Mouse (Mus musculus): ENCODE data around the gene Rftn2. TPM values are rescaled to one million over a fixed set of nuclear protein-coding genes. Genes with fewer than 3 reads are reported as not detected.

The Rftn2 gene
- polyA plus RNA-seq, 1 experiment from 2014 or later = 5.8 TPM

DNA sequence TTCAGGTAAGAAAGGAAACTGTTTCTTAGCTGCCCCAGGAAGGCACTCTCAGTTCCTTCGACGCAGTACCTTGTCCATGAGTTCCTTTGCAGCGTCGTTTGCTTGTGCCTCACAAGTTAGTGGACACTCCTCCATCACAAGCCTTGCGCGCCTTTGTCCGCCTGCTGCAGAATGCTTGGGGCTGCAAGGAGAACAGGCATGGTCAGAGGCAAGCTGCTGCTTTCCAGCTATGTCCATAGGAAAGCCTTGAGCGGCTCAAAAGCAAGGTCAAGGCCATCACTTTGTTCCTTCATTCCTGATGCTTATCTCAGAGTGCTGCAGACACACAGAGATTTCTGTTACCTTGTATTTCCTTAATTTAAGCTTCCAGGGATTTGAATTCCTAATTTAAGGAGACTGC lies 15.5 kb downstream of the Rftn2 start:
- Histone ChIP-seq H3K4me2 (no peak overlapping the region), H3K4me3 (no peak overlapping the region), H3K4me1 (peaks cover 22% of the 10 kb centered on the region), H3K36me3 (0 out of 2 replicates have a peak, but pooled peaks cover 5% of the 10 kb centered on the region), H3K27ac (replicated peaks) (no peak overlapping the region), H3K9me3 (no peaks in the 10 kb centered on the region), H3K9ac (no peak overlapping the region), H3K27me3 (replicated peaks) (no peaks in the 10 kb centered on the region)
- ATAC-seq (ENCODE audit: extremely low read depth, insufficient number of reproducible peaks, low FRiP score, low TSS enrichment) = no peak
- 80% methylated on average over 8 of the region's 8 CpGs for WGBS

DNA sequence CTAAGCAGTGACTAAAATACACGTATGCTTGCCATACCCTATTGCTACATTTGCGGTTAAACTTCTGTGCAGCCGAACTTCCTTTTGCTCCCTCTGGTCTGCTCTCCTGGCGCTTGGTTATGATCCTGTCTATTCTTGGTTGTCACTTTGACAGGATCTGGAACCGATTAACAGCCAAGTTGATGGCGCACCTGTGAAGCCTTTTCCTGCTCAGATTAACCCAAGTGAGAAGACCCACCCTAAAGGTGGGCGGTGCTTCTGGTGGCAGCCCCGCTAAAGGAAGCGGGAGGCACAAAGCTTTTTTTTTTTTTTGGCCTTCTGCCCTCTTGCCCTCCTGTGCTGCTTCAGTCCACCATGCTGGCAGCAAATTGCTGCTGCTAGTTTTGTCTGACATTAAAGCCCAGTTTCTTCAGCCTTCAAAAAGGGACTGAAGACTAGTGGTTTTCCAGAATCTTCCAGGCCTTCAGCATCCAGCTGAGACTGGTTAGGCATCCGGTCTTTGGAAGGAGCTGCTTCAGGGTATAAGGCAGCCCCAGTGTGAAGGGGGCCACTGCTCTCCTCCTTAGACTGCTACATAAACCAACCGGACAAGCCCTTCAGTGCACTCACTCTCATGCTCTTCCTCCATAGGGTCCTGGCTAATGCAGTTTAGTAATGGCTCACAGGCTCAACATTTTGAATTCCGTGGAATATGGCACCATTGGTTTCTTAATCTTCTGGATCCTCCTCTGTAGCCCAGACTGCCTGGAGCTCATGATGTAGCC lies 16.2 kb downstream of the Rftn2 start:
- no peak overlapping the region for H3K9ac ChIP-seq
- no peak overlapping the region for H3K4me3 ChIP-seq
- H3K27me3 ChIP-seq (replicated peaks) = no peaks in the 10 kb centered on the region
- 0 out of 2 replicates have a peak overlapping the region, but pooled peaks have one; percentile 32 for H3K27ac ChIP-seq (replicated peaks)
- no peak for ATAC-seq (ENCODE audit: extremely low read depth, insufficient number of reproducible peaks, low FRiP score, low TSS enrichment)
- WGBS = 42% methylated on average over 12 of the region's 12 CpGs
- no peaks in the 10 kb centered on the region for H3K9me3 ChIP-seq
- peaks cover 22% of the 10 kb centered on the region for H3K4me1 ChIP-seq
- peak overlapping the region; percentile 41 for H3K4me2 ChIP-seq
- peaks cover 5% of the 10 kb centered on the region; the same call in 1 of the 2 replicates for H3K36me3 ChIP-seq

DNA sequence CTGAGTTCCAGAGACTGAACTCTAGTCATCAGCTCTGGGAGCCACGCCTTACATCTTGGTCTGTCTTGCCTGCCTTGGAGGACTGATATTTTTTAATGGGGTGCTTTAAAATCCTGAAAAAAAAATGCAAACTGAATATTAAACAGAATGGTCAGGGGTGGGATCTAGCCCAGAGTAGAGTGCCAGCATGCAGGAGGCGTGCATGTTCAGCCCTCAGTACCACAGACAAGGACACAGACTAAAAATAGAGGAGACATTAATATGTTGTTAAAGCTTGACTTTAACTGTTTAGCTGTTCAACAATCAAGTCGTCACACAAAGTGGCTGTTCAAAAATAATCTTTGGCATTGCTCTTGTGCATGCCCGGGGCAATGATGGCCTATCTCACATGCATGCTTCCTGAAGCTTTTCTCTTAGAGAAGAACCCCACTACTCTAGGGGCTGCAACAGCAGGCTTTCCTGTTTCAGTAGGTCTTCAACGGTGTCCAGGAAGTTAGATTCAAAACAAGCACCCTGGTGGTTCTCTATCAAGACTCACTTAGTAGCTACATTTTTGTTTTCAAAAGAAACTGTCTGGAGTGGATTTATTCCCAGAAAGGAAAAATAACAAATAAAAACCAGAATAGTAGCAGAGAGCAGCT lies 18.0 kb downstream of the Rftn2 start:
- H3K4me3 ChIP-seq = no peak overlapping the region
- H3K27ac ChIP-seq (replicated peaks) = peak overlapping the region; percentile 71
- peaks cover 11% of the 10 kb centered on the region for H3K36me3 ChIP-seq
- 38% methylated on average over 5 of the region's 5 CpGs for WGBS
- no peaks in the 10 kb centered on the region for H3K9me3 ChIP-seq
- H3K4me2 ChIP-seq = no peak overlapping the region
- H3K9ac ChIP-seq = peak overlapping the region; percentile 55
- peaks cover 22% of the 10 kb centered on the region for H3K4me1 ChIP-seq
- no peak for ATAC-seq (ENCODE audit: extremely low read depth, insufficient number of reproducible peaks, low FRiP score, low TSS enrichment)
- no peaks in the 10 kb centered on the region for H3K27me3 ChIP-seq (replicated peaks)

DNA sequence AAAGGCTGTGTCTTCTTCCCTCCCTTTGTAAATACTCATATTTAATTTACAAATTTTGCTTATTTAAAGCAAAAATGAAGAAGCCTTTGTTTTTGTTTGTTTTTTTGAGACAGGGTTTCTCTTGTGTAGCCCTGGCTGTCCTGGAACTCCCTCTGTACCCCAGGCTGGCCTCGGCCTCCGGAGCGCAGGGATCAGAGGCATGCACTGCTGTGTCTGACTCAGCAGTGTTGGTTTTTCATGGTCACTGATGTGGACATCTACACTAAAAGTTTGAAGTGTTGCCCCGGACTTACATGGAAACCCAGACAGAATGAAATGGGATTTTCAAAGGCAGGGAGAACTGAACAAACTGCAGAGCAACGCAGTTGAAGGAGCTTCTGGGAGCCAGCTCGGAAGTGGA lies 19.0 kb downstream of the Rftn2 start:
- Histone ChIP-seq H3K9ac (no peak overlapping the region), H3K4me3 (no peak overlapping the region), H3K36me3 (peaks cover 11% of the 10 kb centered on the region), H3K27ac (replicated peaks) (no peak overlapping the region), H3K9me3 (no peaks in the 10 kb centered on the region), H3K4me1 (peaks cover 23% of the 10 kb centered on the region), H3K27me3 (replicated peaks) (no peaks in the 10 kb centered on the region), H3K4me2 (no peak overlapping the region)
- ATAC-seq (ENCODE audit: extremely low read depth, insufficient number of reproducible peaks, low FRiP score, low TSS enrichment) = no peak
- WGBS = 83% methylated on average over 6 of the region's 6 CpGs

DNA sequence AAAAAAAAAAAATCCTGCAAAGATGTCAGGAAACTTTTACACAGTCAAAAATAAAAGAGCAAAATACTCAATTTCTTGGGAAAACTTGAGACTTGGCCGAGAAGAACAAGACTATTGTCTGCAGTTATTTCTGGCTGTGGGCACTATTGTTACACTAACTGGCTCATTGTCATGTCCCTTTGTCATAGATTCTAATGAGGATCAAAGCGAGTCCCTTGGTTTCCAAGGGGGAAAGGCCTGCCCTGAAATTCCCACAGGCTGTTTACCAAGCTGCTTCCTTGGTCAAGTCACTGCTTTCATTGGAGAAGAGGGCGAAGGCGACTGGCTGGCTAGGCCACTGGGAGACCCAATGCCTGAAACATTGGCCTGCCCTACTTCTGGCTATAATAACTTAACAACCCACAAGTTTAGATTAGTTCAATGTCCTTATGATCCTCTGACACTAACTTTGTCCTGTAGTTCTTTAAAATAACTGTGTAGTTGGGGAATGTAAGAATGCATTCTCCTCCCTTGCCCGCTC lies 20.7 kb downstream of the Rftn2 start:
- Histone ChIP-seq H3K4me3 (no peak overlapping the region), H3K27me3 (replicated peaks) (no peaks in the 10 kb centered on the region), H3K4me2 (no peak overlapping the region), H3K36me3 (peaks cover 10% of the 10 kb centered on the region), H3K9me3 (no peaks in the 10 kb centered on the region), H3K27ac (replicated peaks) (no peak overlapping the region), H3K9ac (no peak overlapping the region), H3K4me1 (peaks cover 40% of the 10 kb centered on the region)
- no peak for ATAC-seq (ENCODE audit: extremely low read depth, insufficient number of reproducible peaks, low FRiP score, low TSS enrichment)
- WGBS = 69% methylated on average over 5 of the region's 5 CpGs

DNA sequence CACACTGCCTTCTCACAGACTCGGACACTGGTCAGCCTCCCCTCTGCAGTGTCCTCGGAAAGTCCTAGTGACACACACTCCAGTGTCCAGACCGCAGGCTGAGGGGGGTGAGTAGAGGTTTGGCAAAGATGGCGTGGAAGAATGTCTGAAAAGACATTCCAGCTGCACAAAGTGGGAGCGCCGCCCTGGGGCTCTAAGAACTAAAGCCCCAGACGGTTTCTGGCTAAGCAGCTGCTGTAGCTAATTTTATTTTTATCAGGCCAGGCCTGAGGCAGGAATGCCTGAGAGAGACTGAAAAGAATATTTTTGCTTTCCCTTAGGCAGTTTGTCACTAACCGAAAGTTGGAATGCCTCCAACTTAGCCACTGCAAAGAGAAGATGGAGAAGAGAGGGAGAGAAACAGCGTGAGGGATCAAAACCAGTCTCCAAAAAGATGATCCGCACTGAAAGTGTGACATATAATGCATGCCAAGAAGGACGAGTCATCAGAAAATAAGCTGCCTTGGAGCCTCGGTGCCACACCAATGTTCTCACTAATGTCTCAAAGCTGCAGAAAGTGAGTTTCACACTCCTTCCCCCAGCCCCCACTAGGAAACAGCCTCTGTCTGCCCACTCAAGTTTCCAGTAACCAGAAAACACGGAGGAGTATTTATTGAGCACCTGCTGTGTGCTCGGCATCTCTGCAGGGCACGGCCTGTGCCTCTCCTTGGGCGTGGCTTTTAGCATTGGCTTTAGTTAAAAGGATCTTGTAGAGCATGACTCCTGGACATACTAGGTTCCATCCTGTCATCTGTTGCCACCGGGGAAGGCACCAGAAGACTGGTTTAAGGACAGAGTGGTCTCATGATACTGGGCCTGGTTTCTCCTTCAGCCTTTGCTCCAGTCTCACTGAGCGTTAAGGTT lies 24.5 kb downstream of the Rftn2 start:
- Histone ChIP-seq H3K4me3 (peak overlapping the region; percentile 1; the same call in 1 of the 2 replicates), H3K9ac (peak overlapping the region; percentile 37), H3K27me3 (replicated peaks) (no peaks in the 10 kb centered on the region), H3K4me1 (peaks cover 18% of the 10 kb centered on the region), H3K36me3 (peaks cover 9% of the 10 kb centered on the region), H3K9me3 (no peaks in the 10 kb centered on the region), H3K27ac (replicated peaks) (peak overlapping the region; percentile 81), H3K4me2 (peak overlapping the region; percentile 48)
- peak; percentile 42; the same call in 1 of the 2 replicates for ATAC-seq (ENCODE audit: extremely low read depth, insufficient number of reproducible peaks, low FRiP score, low TSS enrichment)
- 55% methylated on average over 18 of the region's 18 CpGs for WGBS

DNA sequence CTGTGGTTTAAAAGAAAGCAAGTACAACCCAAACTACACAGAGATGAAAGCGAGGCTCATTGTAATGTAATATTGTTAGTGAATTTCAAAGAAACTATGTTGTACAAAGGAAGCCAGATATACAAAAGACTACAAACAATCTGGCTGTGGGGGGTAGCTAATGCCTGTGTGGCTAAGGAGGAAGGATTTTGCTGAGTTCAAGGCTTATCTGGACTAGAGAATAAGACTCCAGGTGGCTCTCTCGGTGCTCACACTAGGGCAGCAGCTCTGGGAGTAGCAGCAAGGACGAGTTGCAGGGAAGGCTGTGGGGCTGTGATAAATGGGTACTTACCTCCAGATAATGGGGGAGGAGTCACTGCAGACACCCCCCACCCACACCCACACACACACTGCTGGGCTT lies 27.9 kb downstream of the Rftn2 start:
- Histone ChIP-seq H3K9me3 (no peaks in the 10 kb centered on the region), H3K27me3 (replicated peaks) (no peaks in the 10 kb centered on the region), H3K27ac (replicated peaks) (no peak overlapping the region), H3K36me3 (peaks cover 3% of the 10 kb centered on the region; the same call in 1 of the 2 replicates), H3K4me1 (peaks cover 37% of the 10 kb centered on the region), H3K4me2 (no peak overlapping the region), H3K9ac (no peak overlapping the region), H3K4me3 (no peak overlapping the region)
- no peak for ATAC-seq (ENCODE audit: extremely low read depth, insufficient number of reproducible peaks, low FRiP score, low TSS enrichment)
- WGBS = 30% methylated on average over 3 of the region's 3 CpGs

DNA sequence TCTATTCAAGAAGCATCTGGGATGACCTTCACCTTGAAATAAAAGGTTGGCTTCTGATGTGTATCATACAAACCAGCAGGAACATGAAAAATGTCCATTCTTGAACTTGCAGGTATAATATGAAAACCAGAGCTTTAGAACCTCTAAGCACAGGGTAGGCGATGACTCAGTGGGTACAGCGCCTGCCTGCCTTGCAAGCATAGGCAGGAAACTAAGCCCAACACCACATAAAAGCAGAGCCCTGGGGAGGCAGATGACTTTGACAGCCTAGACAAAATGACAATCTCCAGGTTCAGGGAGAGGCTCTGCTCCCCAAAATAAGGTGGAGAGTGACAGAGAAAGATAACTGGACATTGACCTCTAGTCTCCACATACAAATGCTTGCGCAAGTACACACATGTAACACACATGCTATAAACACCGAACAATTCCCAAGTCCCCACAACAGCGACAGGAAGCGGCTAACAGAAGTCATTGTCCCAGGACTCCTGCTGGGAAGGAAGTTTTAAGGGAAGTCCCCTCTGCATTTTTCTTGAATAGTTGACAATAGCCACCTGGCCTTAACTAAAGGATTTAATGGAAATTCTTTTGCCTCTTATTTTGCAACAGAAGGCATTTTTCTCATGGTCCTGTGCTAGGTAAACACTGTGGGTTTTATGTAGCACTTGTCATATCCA lies 30.1 kb downstream of the Rftn2 start:
- no peaks in the 10 kb centered on the region for H3K9me3 ChIP-seq
- H3K9ac ChIP-seq = no peak overlapping the region
- no peaks in the 10 kb centered on the region for H3K27me3 ChIP-seq (replicated peaks)
- no peak for ATAC-seq (ENCODE audit: extremely low read depth, insufficient number of reproducible peaks, low FRiP score, low TSS enrichment)
- peaks cover 46% of the 10 kb centered on the region for H3K4me1 ChIP-seq
- WGBS = 51% methylated on average over 6 of the region's 6 CpGs
- no peak overlapping the region for H3K4me3 ChIP-seq
- H3K4me2 ChIP-seq = no peak overlapping the region
- H3K36me3 ChIP-seq = no peaks in the 10 kb centered on the region
- peak overlapping the region; percentile 42; the same call in 1 of the 2 replicates for H3K27ac ChIP-seq (replicated peaks)

DNA sequence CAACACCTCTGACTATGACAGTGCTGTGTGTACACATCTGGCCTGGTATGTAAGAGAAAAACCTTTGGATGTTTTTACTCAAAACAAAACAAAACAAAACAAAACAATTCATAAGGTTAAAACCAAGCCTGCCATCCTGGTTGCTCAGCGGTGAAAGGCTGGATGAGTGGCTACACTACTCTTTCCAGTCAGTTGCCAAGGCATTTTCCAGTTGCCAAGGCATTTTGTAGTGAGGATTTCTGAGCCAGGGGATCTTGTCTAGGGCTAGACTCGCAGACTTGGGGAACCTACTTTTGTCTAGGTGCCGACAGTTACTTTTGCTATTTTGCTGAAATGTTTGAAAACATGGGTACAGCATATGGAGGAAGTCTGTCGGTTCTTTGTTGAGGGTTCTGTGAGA lies 31.6 kb downstream of the Rftn2 start:
- Histone ChIP-seq H3K4me3 (no peak overlapping the region), H3K36me3 (no peaks in the 10 kb centered on the region), H3K4me1 (peaks cover 40% of the 10 kb centered on the region), H3K27me3 (replicated peaks) (no peaks in the 10 kb centered on the region), H3K27ac (replicated peaks) (no peak overlapping the region), H3K9ac (no peak overlapping the region), H3K4me2 (no peak overlapping the region), H3K9me3 (no peaks in the 10 kb centered on the region)
- no peak for ATAC-seq (ENCODE audit: extremely low read depth, insufficient number of reproducible peaks, low FRiP score, low TSS enrichment)
- 75% methylated on average over 4 of the region's 4 CpGs for WGBS

DNA sequence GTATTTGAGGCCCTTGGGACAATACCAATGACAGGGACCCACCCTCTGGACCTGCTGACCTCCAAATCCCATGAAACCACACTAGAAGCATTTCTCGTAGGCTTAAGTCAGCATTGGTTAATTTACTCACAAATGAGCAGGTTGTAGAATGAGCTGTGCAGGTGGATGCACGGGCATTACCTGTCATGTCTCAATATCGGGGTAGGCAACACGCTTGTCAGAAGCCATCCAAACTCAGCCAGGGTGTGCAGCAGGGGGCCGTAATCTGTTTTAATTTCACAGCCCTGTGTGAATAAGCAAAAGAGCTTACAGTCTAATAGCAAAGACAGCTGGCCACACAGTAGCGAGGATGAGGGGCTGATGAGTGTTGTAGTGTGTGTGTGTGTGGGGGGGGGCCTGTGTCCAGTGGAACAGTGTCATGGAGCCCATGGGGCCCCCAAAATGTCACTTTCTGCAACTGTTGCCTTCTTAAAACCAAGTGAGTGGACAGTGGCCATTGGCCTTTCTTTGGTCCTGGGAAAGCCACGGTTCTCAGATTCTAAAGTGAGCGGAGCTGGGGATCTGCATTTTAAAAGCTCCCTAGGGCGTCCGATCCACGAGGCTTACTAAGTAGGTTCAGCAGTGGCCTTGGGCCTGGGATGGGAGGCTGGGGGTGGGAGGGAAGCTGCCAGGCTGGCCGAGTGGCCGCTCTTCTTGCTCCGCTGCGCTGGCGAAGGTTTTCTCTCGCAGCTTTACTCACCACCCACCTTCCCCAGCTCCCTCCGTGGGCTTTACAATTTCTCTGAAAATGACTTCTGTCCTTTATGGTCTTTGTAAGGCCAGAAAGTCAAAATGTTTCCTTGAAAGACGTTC lies 32.3 kb downstream of the Rftn2 start:
- H3K4me1 ChIP-seq = peaks cover 40% of the 10 kb centered on the region
- ATAC-seq (ENCODE audit: extremely low read depth, insufficient number of reproducible peaks, low FRiP score, low TSS enrichment) = no peak
- peak overlapping the region; percentile 79 for H3K27ac ChIP-seq (replicated peaks)
- no peak overlapping the region for H3K4me2 ChIP-seq
- H3K4me3 ChIP-seq = no peak overlapping the region
- no peaks in the 10 kb centered on the region for H3K27me3 ChIP-seq (replicated peaks)
- H3K9ac ChIP-seq = no peak overlapping the region
- WGBS = 61% methylated on average over 19 of the region's 19 CpGs
- no peaks in the 10 kb centered on the region for H3K9me3 ChIP-seq
- H3K36me3 ChIP-seq = no peaks in the 10 kb centered on the region
